Mouse (Mus musculus) kidney, adult 2 months (tissue): ENCODE results near the gene Foxn3. TPM values are rescaled to one million over a fixed set of nuclear protein-coding genes. Genes with fewer than 3 reads are reported as not detected.

ENCODE experiments used
- DNase-seq: peaks from one replicate; pipeline ENCODE4 v3.0.0; 2021
- H3K27ac ChIP-seq: fragments of 200-500 bp; 2 replicates; pipeline ENCODE4 v1.5.1; 2012; ENCODE audit warnings: low read depth, low read length, control low read depth, inconsistent platforms; ENCODE audit not compliant: insufficient read depth
- H3K27me3 ChIP-seq: fragments of 200-500 bp; replicated peaks from 2 replicates; pipeline ENCODE4 v1.6.1; 2012; ENCODE audit warnings: mild to moderate bottlenecking, moderate library complexity, low read length, inconsistent platforms; ENCODE audit not compliant: control insufficient read depth, insufficient read depth
- H3K36me3 ChIP-seq: fragments of 200-500 bp; 2 replicates; pipeline ENCODE4 v1.6.1; 2012; ENCODE audit warnings: mild to moderate bottlenecking, moderate library complexity, low read length, inconsistent platforms; ENCODE audit not compliant: control insufficient read depth, insufficient read depth
- H3K4me1 ChIP-seq: fragments of 200-500 bp; 2 replicates; pipeline ENCODE4 v1.6.1; 2011; ENCODE audit warnings: low read length; ENCODE audit not compliant: control insufficient read depth, insufficient read depth
- H3K4me3 ChIP-seq: fragments of 200-500 bp; 2 replicates; pipeline ENCODE4 v1.5.1; 2011; ENCODE audit warnings: mild to moderate bottlenecking, low read depth, low read length, control low read depth; ENCODE audit not compliant: insufficient read depth
- CTCF ChIP-seq: fragments of 200-500 bp; conservative IDR thresholded peaks from 2 replicates; pipeline ENCODE4 v1.5.1; 2011; ENCODE audit warnings: low read depth, mild to moderate bottlenecking, control low read depth, low read length, moderate library complexity, mixed read lengths; ENCODE audit not compliant: insufficient read depth, insufficient read length
- POLR2A ChIP-seq: fragments of 200-500 bp; IDR thresholded peaks from one replicate; pipeline ENCODE4 v1.6.1; 2011; ENCODE audit warnings: low read depth, low read length, control low read depth
- WGBS: fragments of 180-500 bp; shearing (Covaris S2); methylation state at CpG from one replicate; pipeline ENCODE4 v1.1.7; 2018; 5-methylcytosine and 5-hydroxymethylcytosine counted together
- polyA plus RNA-seq: library from polyadenylated mRNA; depleted of rRNA; stranded (reverse); fragments of >200 nt; gene quantifications from 2 replicates; pipeline ENCODE4 v1.2.3, GENCODE M21; 2012

Gene Foxn3
- polyA plus RNA-seq, 1 experiment, result 28.0 TPM

DNA sequence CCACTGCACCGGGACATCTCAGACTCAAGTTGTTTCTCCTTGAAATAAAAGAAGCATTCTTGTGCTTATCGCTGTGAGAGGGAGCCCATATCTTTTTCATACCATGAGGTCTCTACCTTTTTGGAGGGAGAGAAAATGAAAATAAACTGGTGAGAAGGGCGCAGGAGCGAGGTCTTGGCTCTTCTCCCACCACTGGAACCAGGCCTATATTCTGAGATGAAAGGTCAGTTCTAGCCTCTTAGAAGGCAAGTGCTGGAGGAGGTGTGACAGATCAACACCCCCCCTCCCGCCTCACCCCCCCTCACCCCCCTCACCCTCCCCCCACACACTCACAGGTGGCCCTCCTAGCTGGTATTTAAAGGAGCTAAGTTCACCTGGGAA, 201.6 kb downstream of the Foxn3 start:
- Histone ChIP-seq H3K27ac (no peak overlapping the region), H3K4me1 (peaks cover 21% of the 10 kb centered on the region), H3K36me3 (no peaks in the 10 kb centered on the region), H3K27me3 (no peaks in the 10 kb centered on the region), H3K4me3 (no peak overlapping the region)
- DNase-seq, result peak; percentile 67
- TF ChIP-seq CTCF, result no peak
- TF ChIP-seq POLR2A, result no peak
- 55% methylated on average over 5 of the region's 5 CpGs for WGBS

DNA sequence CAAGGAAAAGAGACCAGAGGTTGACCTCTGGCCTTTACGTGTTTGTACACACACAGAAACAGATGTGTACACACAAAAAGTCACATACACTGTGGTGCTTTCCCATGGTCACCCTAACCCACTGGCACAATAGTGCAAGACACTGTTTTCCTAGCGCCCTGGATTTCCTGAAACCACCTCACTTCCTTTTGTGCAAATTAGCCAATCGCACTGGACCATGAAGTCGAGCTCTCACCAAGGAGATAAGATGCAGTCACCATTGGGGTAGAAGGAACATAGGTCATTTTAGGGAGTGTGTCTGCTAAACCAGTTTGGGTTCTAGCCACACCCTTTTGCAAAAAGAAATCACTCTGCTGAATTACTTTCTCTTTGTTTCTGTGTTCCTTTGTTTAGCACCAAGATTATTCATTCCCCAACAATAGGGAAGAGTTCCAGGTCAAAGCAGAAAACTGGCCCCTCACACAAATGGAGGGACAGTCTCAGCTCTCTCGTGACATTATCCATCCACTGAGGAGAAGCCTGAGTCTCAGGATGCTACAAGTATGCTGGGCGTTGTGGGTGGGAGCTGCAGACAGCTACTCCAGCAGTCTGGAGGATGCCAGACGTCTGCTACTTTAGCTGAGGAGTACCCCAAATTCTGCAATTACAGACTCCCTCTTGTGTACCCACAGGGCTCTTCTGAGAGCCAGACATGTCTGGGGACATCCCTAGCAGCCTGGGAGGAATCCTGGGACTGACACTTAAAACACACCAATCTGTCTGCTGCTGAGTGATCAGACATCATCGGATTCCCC, 202.2 kb downstream of the Foxn3 start:
- Histone ChIP-seq H3K4me1 (peaks cover 22% of the 10 kb centered on the region), H3K27me3 (no peaks in the 10 kb centered on the region), H3K4me3 (no peak overlapping the region), H3K27ac (no peak overlapping the region), H3K36me3 (no peaks in the 10 kb centered on the region)
- TF ChIP-seq CTCF (no peak), POLR2A (no peak)
- DNase-seq, result no peak
- WGBS, result 71% methylated on average over 8 of the region's 8 CpGs

- Histone ChIP-seq H3K4me1 (peaks cover 25% of the 10 kb centered on the region), H3K4me3 (no peak overlapping the region), H3K27me3 (no peaks in the 10 kb centered on the region), H3K36me3 (no peaks in the 10 kb centered on the region), H3K27ac (no peak overlapping the region)
- no peak for TF ChIP-seq CTCF
- TF ChIP-seq POLR2A, result no peak
- 83% methylated on average over 5 of the region's 5 CpGs for WGBS
- DNase-seq, result no peak
These were observed 204.7 kb downstream of the Foxn3 start for GRCm38 (mm10) chr12:99358698-99359097.

- H3K4me1 ChIP-seq, result peaks cover 18% of the 10 kb centered on the region
- WGBS, result 75% methylated on average over 8 of the region's 8 CpGs
- H3K27ac ChIP-seq, result no peak overlapping the region
- H3K27me3 ChIP-seq, result no peaks in the 10 kb centered on the region
- no peak overlapping the region for H3K4me3 ChIP-seq
- TF ChIP-seq CTCF (no peak), POLR2A (no peak)
- DNase-seq, result no peak
- H3K36me3 ChIP-seq, result no peaks in the 10 kb centered on the region
These were observed 206.7 kb downstream of the Foxn3 start for GRCm38 (mm10) chr12:99356660-99357059.

DNA sequence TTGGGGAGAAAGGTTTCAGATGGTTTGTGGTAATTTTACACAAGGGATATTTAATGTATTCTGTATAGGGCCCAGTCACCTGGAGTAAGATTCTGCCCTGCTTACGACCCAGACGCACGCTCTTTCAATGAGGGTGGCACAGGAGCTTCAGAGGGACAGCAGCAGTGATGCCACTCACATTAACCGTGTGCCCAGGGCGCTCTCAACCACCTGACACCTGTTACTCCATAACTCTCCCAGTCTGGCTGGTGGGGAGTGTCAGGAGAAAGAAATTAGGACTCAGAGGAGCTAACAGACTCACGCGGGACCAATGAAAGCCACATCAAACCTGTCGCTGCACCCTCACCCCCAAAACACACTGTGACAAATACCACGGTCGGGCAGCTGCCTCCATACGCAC, 209.7 kb downstream of the Foxn3 start:
- no peak for DNase-seq
- no peaks in the 10 kb centered on the region for H3K27me3 ChIP-seq
- H3K36me3 ChIP-seq, result no peaks in the 10 kb centered on the region
- 94% methylated on average over 11 of the region's 11 CpGs for WGBS
- no peak for TF ChIP-seq CTCF
- no peak for TF ChIP-seq POLR2A
- H3K4me1 ChIP-seq, result peaks cover 12% of the 10 kb centered on the region
- H3K4me3 ChIP-seq, result no peak overlapping the region
- no peak overlapping the region for H3K27ac ChIP-seq

- Histone ChIP-seq H3K4me3 (no peak overlapping the region), H3K36me3 (no peaks in the 10 kb centered on the region), H3K27me3 (no peaks in the 10 kb centered on the region), H3K4me1 (peaks cover 18% of the 10 kb centered on the region), H3K27ac (no peak overlapping the region)
- WGBS, result 95% methylated on average over 6 of the region's 6 CpGs
- DNase-seq, result no peak
- TF ChIP-seq CTCF (no peak), POLR2A (no peak)
These were observed 210.8 kb downstream of the Foxn3 start for GRCm38 (mm10) chr12:99352583-99352982.

GRCm38 (mm10) chr12:99352136-99352535, 211.2 kb downstream of the Foxn3 start:
- no peaks in the 10 kb centered on the region for H3K36me3 ChIP-seq
- no peak overlapping the region for H3K4me3 ChIP-seq
- H3K27ac ChIP-seq, result no peak overlapping the region
- peak; percentile 44 for DNase-seq
- TF ChIP-seq POLR2A, result no peak
- TF ChIP-seq CTCF, result no peak
- peaks cover 21% of the 10 kb centered on the region for H3K4me1 ChIP-seq
- no peaks in the 10 kb centered on the region for H3K27me3 ChIP-seq
- 50% methylated on average over 7 of the region's 7 CpGs for WGBS
